Mouse (Mus musculus) right cerebral cortex, postnatal 36 days (tissue): ENCODE measurements around the gene Cd79a.

Experiments
- DNase-seq, 2 experiments: peaks; one replicate each; pipeline ENCODE4 v3.0.0; 2022; ENCODE audit warnings: low spot score in 2 of 2, mixed read lengths in 1 of 2

Gene Cd79a

DNA sequence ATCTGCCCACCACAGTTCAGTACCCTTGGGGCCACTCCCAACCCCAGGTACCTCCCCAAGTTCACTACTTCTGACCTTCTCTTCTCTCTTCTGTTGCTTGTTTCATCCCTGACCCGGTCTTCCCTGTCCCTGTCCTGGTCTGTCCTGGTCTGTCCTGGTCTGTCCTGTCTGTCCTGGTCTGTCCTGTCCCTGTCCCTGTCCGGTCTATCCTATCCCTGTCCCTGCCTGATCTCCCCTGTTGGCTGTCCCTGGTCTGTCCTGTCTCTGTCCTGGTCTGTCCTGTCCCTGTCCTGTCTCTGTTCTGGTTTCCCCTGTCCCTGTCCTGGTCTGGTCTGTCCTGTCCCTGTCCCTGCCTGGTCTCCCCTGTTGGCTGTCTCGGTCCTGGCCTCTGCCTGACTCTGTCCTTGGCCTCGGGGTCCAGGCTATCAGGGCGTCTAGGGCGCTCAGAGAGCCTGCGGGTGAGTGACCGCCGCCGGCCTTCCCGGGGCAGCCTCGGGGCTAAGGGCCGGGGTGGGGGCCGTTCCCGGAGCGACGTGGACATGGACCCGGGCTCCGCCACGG lies 21.7 kb downstream of the Cd79a start:
- DNase-seq: no peak

DNA sequence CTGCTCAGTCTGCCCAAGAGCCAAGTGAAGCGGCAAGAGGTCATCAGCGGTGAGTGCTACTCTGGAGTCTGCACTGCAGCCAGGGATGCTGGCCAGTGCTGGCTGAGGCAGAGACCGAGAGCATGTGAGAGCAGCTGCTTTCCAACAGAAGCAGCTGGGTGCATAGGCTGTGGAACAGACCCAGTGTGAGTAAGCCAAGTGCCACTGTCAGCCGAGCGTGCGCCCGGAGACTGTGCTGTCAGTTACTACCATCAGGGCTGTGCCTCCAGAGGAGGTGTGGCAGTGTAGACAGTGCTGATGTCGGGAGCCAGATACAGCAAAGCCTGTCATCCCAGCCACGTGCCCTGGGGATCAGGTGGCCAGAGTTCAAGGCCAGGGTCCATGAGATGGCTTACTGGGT lies 22.5 kb downstream of the Cd79a start:
- DNase-seq: no peak

- DNase-seq: no peak
Observed at GRCm38 (mm10) chr7:24930475-24930874, 33.3 kb downstream of the Cd79a start.

GRCm38 (mm10) chr7:24931651-24932050 lies 34.5 kb downstream of the Cd79a start:
- DNase-seq: no peak

GRCm38 (mm10) chr7:24943641-24944040 lies 46.5 kb downstream of the Cd79a start:
- no peak for DNase-seq

DNA sequence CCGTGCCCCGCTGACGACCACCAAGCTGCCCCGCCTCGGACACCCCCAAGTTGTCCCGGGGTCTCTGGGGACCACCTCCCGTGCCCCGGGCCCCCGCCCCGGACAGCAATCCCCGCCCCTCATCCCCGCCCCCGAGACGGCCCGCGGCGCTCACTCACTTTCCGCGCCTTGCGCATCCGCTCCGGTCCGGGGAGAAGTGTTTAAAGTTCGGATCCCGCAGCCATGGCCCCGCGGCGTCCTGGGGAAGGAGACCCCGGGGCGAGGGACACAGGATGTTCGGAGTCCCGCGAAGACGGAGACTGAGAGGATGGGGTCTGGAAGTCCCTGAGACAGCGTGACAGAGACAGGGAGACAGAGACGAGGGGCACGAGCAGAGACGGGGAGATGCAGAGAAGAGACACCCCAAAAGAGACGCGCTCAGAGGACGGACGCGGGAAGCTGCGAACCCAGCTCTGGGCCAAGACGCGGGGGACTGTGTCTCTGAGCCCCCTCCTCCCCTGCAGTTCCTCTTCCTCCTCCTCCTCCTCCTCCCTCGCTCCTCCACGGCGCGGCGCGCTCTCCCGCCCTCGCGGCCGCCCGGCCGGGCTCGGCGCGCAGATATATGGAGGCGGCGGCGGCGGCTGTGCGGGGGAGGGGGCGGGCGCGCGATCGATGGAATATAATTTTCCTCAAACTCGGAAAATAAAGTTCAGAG lies 47.2 kb downstream of the Cd79a start, which contains the start of gene Gm4881:
Gm4881 (minus strand) TSS at position 238 of the 694 bp plus-strand sequence.
- DNase-seq: no peak

DNA sequence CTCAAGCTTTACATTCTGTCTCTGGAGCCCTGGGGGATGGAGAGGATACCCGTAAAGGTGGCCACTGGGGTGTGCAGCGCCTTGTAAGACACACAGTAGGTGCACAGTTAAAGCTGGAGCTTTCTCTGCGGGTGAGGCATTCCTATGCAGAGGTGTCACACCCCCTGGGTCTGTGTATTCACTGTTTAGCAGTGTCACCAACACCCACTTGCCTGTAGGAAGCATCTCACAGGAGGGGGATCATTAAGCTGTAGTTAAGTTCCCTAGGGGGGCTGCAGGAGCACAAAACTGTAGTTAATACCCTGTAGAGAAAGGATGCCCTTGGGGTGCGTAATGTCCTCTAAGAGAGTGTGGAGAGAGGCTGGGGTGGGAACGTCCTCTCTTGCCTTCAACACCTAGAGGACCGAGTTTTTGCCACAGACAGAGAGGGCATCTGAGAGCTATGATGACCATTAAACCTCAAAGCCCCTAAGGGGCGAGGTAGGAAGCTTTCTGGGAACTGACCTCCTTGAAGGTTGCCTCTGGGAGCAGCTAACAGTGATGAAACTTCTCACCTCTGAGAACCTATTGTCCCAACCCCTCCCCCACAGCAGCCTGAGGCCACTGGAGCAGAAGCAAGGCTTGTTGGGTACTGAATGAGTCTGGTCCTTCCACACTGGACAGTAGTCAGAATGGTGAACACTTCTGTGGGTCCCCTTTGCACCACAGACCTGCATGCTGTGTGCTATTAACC lies 50.3 kb downstream of the Cd79a start:
- no peak for DNase-seq

GRCm38 (mm10) chr7:24948774-24949173 lies 51.6 kb downstream of the Cd79a start:
- no peak for DNase-seq

DNA sequence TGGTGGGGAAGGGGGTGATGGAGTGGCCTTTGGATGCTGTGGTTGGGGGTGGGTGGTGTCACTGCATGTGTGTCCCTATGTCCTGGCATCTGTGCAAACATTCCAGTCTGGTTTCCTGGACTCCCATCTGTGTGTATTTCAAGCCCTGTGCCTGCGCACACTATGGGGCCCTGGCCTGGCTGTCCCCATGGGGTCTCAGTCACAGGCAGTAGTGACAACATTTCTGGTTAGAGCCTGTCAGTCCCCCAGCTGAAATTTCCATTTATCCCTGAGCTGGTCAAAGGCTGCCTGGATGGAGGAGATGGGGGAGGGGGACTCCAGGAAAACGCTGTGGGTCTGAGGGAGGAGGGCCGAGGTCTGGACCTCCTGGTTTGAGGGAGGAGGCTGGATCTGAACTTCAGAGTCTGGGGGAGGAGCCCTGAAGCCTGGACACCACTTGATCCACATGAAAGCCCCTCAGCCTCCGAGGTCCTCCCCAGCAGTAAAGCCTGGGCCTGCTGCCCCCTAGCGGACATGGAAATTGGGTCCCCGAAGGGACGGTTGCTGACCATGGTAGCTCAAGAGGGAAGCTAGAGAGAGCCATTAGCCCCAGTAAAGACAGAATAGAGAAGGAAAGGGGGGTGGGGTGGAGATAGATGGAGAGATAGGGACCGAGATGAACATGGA lies 52.9 kb downstream of the Cd79a start:
- no peak for DNase-seq
